Mouse (Mus musculus): ENCODE measurements around the gene Rsph3b.
"Not testable (repeated sequence)": the region's sequence is repeated elsewhere in the genome, so short reads cannot be mapped to it uniquely, and the experiment has no call there.

The Rsph3b gene

GRCm38 (mm10) chr17:6958881-6959280 is 10.4 kb upstream of the Rsph3b start:
- DNase-seq (ENCODE audit: low spot score), result not testable (repeated sequence)

GRCm38 (mm10) chr17:6948769-6949228 is 317 bp upstream of the Rsph3b start:
- DNase-seq (ENCODE audit: low spot score), result not testable (repeated sequence)

- not testable (repeated sequence) for DNase-seq (ENCODE audit: low spot score)
Measured at GRCm38 (mm10) chr17:6947637-6947983, 872 bp downstream of the Rsph3b start.

GRCm38 (mm10) chr17:6942560-6942959 is 5.9 kb downstream of the Rsph3b start:
- DNase-seq (ENCODE audit: low spot score), result not testable (repeated sequence)

- not testable (repeated sequence) for DNase-seq (ENCODE audit: low spot score)
Measured at GRCm38 (mm10) chr17:6931625-6932024, 16.9 kb downstream of the Rsph3b start.

GRCm38 (mm10) chr17:6920351-6920894 is 28.1 kb downstream of the Rsph3b start:
- not testable (repeated sequence) for DNase-seq (ENCODE audit: low spot score)

- not testable (repeated sequence) for DNase-seq (ENCODE audit: low spot score)
Measured at GRCm38 (mm10) chr17:6919388-6919787, 29.1 kb downstream of the Rsph3b start.

GRCm38 (mm10) chr17:6915282-6915681 is 33.2 kb downstream of the Rsph3b start:
- not testable (repeated sequence) for DNase-seq (ENCODE audit: low spot score)

GRCm38 (mm10) chr17:6914066-6914465 is 34.4 kb downstream of the Rsph3b start:
- not testable (repeated sequence) for DNase-seq (ENCODE audit: low spot score)

GRCm38 (mm10) chr17:6900361-6900760 is 48.1 kb downstream of the Rsph3b start:
- not testable (repeated sequence) for DNase-seq (ENCODE audit: low spot score)

- not testable (repeated sequence) for DNase-seq (ENCODE audit: low spot score)
Measured at GRCm38 (mm10) chr17:6897996-6898562, 50.4 kb downstream of the Rsph3b start.

GRCm38 (mm10) chr17:6896756-6897155 is 51.7 kb downstream of the Rsph3b start:
- DNase-seq (ENCODE audit: low spot score), result no peak

- no peak for DNase-seq (ENCODE audit: low spot score)
Measured at GRCm38 (mm10) chr17:6893332-6893731, 55.1 kb downstream of the Rsph3b start.

GRCm38 (mm10) chr17:6891966-6892934 is 56.2 kb downstream of the Rsph3b start:
- no peak for DNase-seq (ENCODE audit: low spot score)

GRCm38 (mm10) chr17:6886445-6886844 is 62.0 kb downstream of the Rsph3b start:
- DNase-seq (ENCODE audit: low spot score), result no peak

- DNase-seq (ENCODE audit: low spot score), result no peak
Measured at GRCm38 (mm10) chr17:6884531-6884930, 64.0 kb downstream of the Rsph3b start.

- DNase-seq (ENCODE audit: low spot score), result no peak
Measured at GRCm38 (mm10) chr17:6881306-6881705, 67.2 kb downstream of the Rsph3b start.

- no peak for DNase-seq (ENCODE audit: low spot score)
Measured at GRCm38 (mm10) chr17:6871421-6871820, 77.1 kb downstream of the Rsph3b start.

GRCm38 (mm10) chr17:6868810-6869209 is 79.7 kb downstream of the Rsph3b start:
- no peak for DNase-seq (ENCODE audit: low spot score)

- no peak for DNase-seq (ENCODE audit: low spot score)
Measured at GRCm38 (mm10) chr17:6867740-6868139, 80.7 kb downstream of the Rsph3b start.

GRCm38 (mm10) chr17:6866576-6866975 is 81.9 kb downstream of the Rsph3b start:
- DNase-seq (ENCODE audit: low spot score), result no peak

- DNase-seq (ENCODE audit: low spot score), result no peak
Measured at GRCm38 (mm10) chr17:6865580-6865979, 82.9 kb downstream of the Rsph3b start.

- DNase-seq (ENCODE audit: low spot score), result no peak
Measured at GRCm38 (mm10) chr17:6864869-6865268, 83.6 kb downstream of the Rsph3b start.
